11 mouse cellular contexts compared by ENCODE assay signal in the genomic region with DNA sequence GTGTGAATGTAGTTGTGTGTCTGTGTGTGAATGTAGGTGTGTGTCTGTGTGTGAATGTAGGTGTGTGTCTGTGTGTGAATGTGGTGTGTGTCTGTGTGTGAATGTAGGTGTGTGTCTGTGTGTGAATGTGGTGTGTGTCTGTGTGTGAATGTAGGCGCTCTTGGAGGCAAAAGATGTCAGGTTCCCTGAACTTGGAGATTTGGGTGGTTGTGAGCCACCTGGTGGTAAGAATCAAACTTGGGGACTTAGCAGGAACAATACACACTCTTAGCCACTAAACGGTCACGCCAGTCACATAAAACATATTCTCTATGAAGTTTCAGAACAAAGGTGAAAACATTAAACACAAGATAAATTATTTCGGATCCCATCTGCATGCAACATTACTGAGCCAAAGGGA. TPM values are rescaled to one million over a fixed set of nuclear protein-coding genes. Genes with fewer than 3 reads are reported as not detected.
DNase-seq lines count a peak whose midpoint lies in the region; ATAC-seq and TF ChIP-seq lines count a peak whose summit lies in the region.
"Had no signal": no experiment of that assay in that cellular context is flagged by ENCODE, and none has a peak within 500 bp of the region (broad histone marks: within the 10 kb centered on the region; RNA-seq: fewer than 3 reads in every experiment).

No protein-coding gene starts in this region.

- no peaks in the 10 kb centered on the region for H3K4me1 ChIP-seq in hindbrain, embryonic 14.5 days (replicated peaks; ENCODE audit: control insufficient read depth, insufficient read depth, low read length)
- H3K4me1 ChIP-seq in hindbrain, embryonic 13.5 days (replicated peaks), result no peaks in the 10 kb centered on the region
- peaks cover 4% of the 10 kb centered on the region for H3K4me1 ChIP-seq in thymus, adult 2 months (replicated peaks; ENCODE audit: control insufficient read depth, insufficient read depth, low read length)

- 66% methylated on average over 4 of the region's 4 CpGs for WGBS in hindbrain, embryonic 14.5 days
- whole genome bisulfite sequencing in hindbrain, embryonic 13.5 days, result 76% methylated on average over 4 of the region's 4 CpGs
- 85% methylated on average over 4 of the region's 4 CpGs for WGBS in thymus, adult 2 months

- H3K27ac ChIP-seq in hindbrain, embryonic 14.5 days, result no peak overlapping the region
- H3K27ac ChIP-seq in hindbrain, embryonic 13.5 days, result no peak overlapping the region
- H3K27ac ChIP-seq in thymus, adult 2 months (ENCODE audit: control insufficient read depth, insufficient read depth, low read length), result no peak overlapping the region

- H3K27me3 ChIP-seq in hindbrain, embryonic 14.5 days (ENCODE audit: control insufficient read depth, insufficient read depth, low read length), result no peaks in the 10 kb centered on the region
- no peaks in the 10 kb centered on the region for H3K27me3 ChIP-seq in hindbrain, embryonic 13.5 days
- H3K27me3 ChIP-seq in thymus, adult 2 months (ENCODE audit: control insufficient read depth, insufficient read depth, low read length), result no peaks in the 10 kb centered on the region

- H3K4me2 ChIP-seq in hindbrain, embryonic 14.5 days (replicated peaks), result no peak overlapping the region
- no peak overlapping the region for H3K4me2 ChIP-seq in hindbrain, embryonic 13.5 days
- H3K4me2 ChIP-seq: liver, embryonic 11.5 days had no signal

- no peak for ATAC-seq in hindbrain, embryonic 14.5 days (ENCODE audit: low FRiP score)
- no peak for ATAC-seq in hindbrain, embryonic 13.5 days (ENCODE audit: low FRiP score)
- ATAC-seq in granulocyte monocyte progenitor cell, adult 5-6 weeks (replicated peaks; ENCODE audit: poor library complexity, severe bottlenecking), result no peak

- H3K4me3 ChIP-seq in hindbrain, embryonic 14.5 days (replicated peaks; ENCODE audit: low read length), result no peak overlapping the region
- no peak overlapping the region for H3K4me3 ChIP-seq in hindbrain, embryonic 13.5 days
- no peak overlapping the region for H3K4me3 ChIP-seq in thymus, adult 2 months (ENCODE audit: control insufficient read depth, insufficient read depth, low read length)

- H3K36me3 ChIP-seq in hindbrain, embryonic 14.5 days (replicated peaks; ENCODE audit: control insufficient read depth, insufficient read depth), result 0 out of 2 replicates have a peak, but pooled peaks cover 6% of the 10 kb centered on the region
- H3K36me3 ChIP-seq in hindbrain, embryonic 13.5 days, result peaks cover 9% of the 10 kb centered on the region
- H3K36me3 ChIP-seq in thymus, adult 2 months (ENCODE audit: control insufficient read depth, insufficient read depth, low read length), result no peaks in the 10 kb centered on the region

- intact Hi-C loops in left cerebral cortex, postnatal 10 days (cut with DNase I), result loop anchor here (5.0 to 10.0 kb wide), 3 partner anchors 226 to 1004 kb away; no protein-coding TSS in a partner anchor

- DNase-seq in hindbrain, embryonic 14.5 days (ENCODE audit: low spot score), result peak; percentile 51
- peak; percentile 28 for DNase-seq in thymus, adult 2 months
- no peak for DNase-seq in thymus, adult 18-20 months
- DNase-seq in embryo, embryonic 10.5 days (ENCODE audit: low spot score), result peak; percentile 44
- DNase-seq in left cerebral cortex, adult 18-20 months (ENCODE audit: low spot score in 2 of 2), result no peak
- DNase-seq in left cerebral cortex, postnatal 10 days (ENCODE audit: extremely low spot score in 1 of 2, low spot score in 2 of 2), result no peak
- DNase-seq: cerebellum, adult 8-10 months; right cerebral cortex, postnatal 4 days had no signal

- no peak for TF ChIP-seq CTCF in thymus, adult 2 months (IDR thresholded peaks at IDR 0.05; ENCODE audit: borderline replicate concordance, control insufficient read depth, extremely low read depth, insufficient read depth, low read length, poor library complexity)

- H3K9ac ChIP-seq in hindbrain, embryonic 14.5 days, result no peak overlapping the region
- no peak overlapping the region for H3K9ac ChIP-seq in hindbrain, embryonic 13.5 days

- H3K9me3 ChIP-seq in hindbrain, embryonic 14.5 days (ENCODE audit: control insufficient read depth, low read length), result no peaks in the 10 kb centered on the region
- H3K9me3 ChIP-seq in hindbrain, embryonic 13.5 days, result no peaks in the 10 kb centered on the region

- TF ChIP-seq POLR2A in thymus, adult 2 months (IDR thresholded peaks at IDR 0.05; ENCODE audit: control insufficient read depth, extremely low read depth, insufficient read depth, low read length, poor library complexity), result no peak

RNA-seq across cellular contexts. Expression of a gene that starts 39.9 kb away (rescaled TPM):
- 75.5 TPM in 2 replicates for polyA plus RNA-seq in hindbrain, embryonic 14.5 days (2014; fragmentation: Nextera tagmentation; extraction: Ambion mirVana)
- polyA plus RNA-seq in hindbrain, embryonic 13.5 days (2015; fragmentation: Nextera tagmentation; extraction: Ambion mirVana), result 48.1 and 54.4 TPM in 2 replicates
- polyA plus RNA-seq in thymus, adult 2 months (2012; rRNA removed), result 0.47 and 0.69 TPM in 2 replicates
- 10 to 100 TPM; 60.1 to 60.5 TPM for total RNA-seq in left cerebral cortex, adult 18-20 months (2021)
- 21.6 and 36.8 TPM in 2 replicates for total RNA-seq in granulocyte monocyte progenitor cell, adult 5-6 weeks (2014; fragmentation: Nextera tagmentation)
- total RNA-seq in granulocyte monocyte progenitor cell, adult 5-6 weeks (2017), result 24.4 and 33.1 TPM in 2 replicates
- 10 to 100 TPM; 62.1 to 66.6 TPM for total RNA-seq in left cerebral cortex, postnatal 10 days (2021)

Comparison
In these comparisons a context has a peak if more than half of its experiments do, and no peak if none do; other contexts are left out.
1. DNase-seq: peak in hindbrain, embryonic 14.5 days (single experiment), thymus, adult 2 months (single experiment) and embryo, embryonic 10.5 days (single experiment); none in thymus, adult 18-20 months (0 of 2), left cerebral cortex, adult 18-20 months (0 of 2) and left cerebral cortex, postnatal 10 days (0 of 2).